Mouse (Mus musculus) limb, embryonic 10.5 days (tissue): ENCODE measurements around the gene Srd5a1. TPM values are rescaled to one million over a fixed set of nuclear protein-coding genes. Genes with fewer than 3 reads are reported as not detected.

Source experiments
- DNase-seq: peaks from one replicate; pipeline ENCODE4 v3.0.0-alpha.2; 2017; ENCODE audit warnings: low spot score
- H3K27ac ChIP-seq: fragments of 300-500 bp; sonication (generic); 2 replicates; pipeline ENCODE4 v1.5.1; 2016; ENCODE audit warnings: mild to moderate bottlenecking
- H3K27me3 ChIP-seq: fragments of 300-500 bp; sonication (generic); 2 replicates; pipeline ENCODE4 v1.6.1; 2016; ENCODE audit warnings: low read depth, mild to moderate bottlenecking; ENCODE audit not compliant: poor library complexity, severe bottlenecking
- H3K36me3 ChIP-seq: fragments of 300-500 bp; sonication (generic); 2 replicates; pipeline ENCODE4 v1.6.1; 2016; ENCODE audit warnings: mild to moderate bottlenecking, moderate library complexity
- H3K4me1 ChIP-seq: fragments of 300-500 bp; sonication (generic); 2 replicates; pipeline ENCODE4 v1.6.1; 2016
- H3K4me3 ChIP-seq: fragments of 300-500 bp; sonication (generic); 2 replicates; pipeline ENCODE4 v1.5.1; 2016; ENCODE audit warnings: mild to moderate bottlenecking, moderate library complexity
- H3K9me3 ChIP-seq: fragments of 300-500 bp; sonication (generic); replicated peaks from 2 replicates; pipeline ENCODE4 v1.6.1; 2016; ENCODE audit warnings: mild to moderate bottlenecking
- WGBS: fragments of 180-500 bp; shearing (Covaris S2); methylation state at CpG from one replicate; pipeline ENCODE4 v1.1.7; 2016; 5-methylcytosine and 5-hydroxymethylcytosine counted together
- polyA plus RNA-seq: library from polyadenylated mRNA; unstranded; fragments of >200 nt; fragmentation: Nextera tagmentation; extraction: Ambion mirVana; gene quantifications from 2 replicates; pipeline ENCODE4 v1.2.1, GENCODE M21; 2016

The Srd5a1 gene
- polyA plus RNA-seq, 1 experiment from 2014 or later: 29.6 TPM

DNA sequence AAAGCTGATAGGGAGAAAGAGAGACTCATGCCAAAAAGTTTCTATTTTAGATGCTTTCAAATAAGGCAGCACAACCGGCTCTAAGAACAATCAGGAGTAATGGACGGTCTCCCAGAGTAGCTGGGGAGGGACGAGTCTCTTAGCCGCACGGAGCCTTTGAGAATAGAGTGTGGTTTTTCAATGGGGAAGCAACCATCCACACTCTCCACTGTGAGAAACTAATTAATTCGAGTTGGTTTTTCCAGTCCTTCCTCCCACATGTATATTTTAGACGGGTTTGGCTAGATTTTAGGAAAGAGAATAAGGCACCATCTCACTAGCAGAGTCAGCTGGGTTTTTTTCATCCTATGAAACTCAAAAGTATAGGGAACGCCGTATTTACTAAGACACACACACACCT is 49.2 kb downstream of the Srd5a1 start:
- Histone ChIP-seq H3K27ac (no peak overlapping the region), H3K4me1 (peaks cover 7% of the 10 kb centered on the region; the same call in 1 of the 2 replicates), H3K4me3 (no peak overlapping the region), H3K9me3 (no peaks in the 10 kb centered on the region), H3K36me3 (no peaks in the 10 kb centered on the region), H3K27me3 (no peaks in the 10 kb centered on the region)
- DNase-seq: no peak
- WGBS: 86% methylated on average over 9 of the region's 9 CpGs

DNA sequence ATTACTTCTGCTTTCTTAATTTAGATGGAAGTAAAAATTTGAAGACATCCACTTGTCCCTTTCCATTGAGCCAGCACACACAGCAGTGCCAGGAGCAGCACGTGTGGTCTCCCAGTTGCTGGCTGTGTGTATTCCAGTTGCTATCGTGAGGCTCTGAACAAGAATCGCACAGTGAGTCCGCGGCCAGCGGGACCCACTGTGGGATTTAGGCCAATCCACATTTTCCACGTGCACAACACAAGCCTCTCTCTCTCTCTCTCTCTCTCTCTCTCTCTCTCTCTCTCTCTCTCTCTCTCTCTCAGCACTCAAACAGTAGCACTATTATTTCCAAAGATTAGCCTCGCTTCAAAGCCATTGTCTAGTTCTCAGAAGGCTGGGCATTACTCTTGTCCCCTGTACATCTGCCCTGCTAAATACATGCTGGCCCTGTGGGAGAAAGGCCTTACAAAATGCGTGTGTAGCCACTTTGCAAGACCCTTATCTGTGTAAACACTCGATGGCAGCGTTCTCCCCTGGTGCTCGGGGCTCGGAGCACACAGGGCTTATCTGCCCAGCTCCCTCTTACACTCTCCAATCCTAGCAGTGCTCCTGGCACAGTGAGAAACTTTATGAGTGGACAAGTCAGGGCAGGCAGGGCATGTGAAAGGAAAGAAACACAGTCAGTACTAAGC is 51.8 kb downstream of the Srd5a1 start:
- peaks cover 7% of the 10 kb centered on the region; the same call in 1 of the 2 replicates for H3K4me1 ChIP-seq
- no peaks in the 10 kb centered on the region for H3K9me3 ChIP-seq
- 75% methylated on average over 13 of the region's 13 CpGs for WGBS
- no peak overlapping the region for H3K27ac ChIP-seq
- H3K36me3 ChIP-seq: no peaks in the 10 kb centered on the region
- DNase-seq: no peak
- no peaks in the 10 kb centered on the region for H3K27me3 ChIP-seq
- H3K4me3 ChIP-seq: no peak overlapping the region

DNA sequence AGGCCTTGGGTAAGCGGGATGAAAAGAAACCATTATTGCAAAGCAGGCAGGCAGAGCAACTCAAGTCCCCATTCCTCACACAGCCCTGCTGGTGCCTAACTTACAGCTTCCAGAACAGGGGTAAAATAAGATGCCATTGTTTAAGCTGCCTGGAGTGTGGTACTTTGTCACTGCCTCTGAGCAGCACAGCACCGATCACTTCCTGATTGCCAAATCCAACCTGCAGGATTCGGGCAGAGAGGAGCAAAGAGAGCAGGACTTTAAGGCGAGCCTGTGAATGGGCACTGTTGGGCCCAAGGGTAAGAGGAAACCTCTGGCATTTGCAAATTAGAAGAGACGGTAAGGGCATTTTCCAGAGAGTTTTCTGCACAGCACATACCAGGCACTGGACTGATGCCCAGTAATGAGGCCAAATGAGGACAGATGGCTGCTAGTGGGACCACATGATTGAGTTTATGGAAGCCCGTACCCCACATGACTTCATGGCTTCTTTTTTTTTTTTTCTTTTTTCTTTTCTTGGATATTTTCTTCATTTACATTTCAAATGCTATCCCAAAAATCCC is 53.1 kb downstream of the Srd5a1 start:
- Histone ChIP-seq H3K4me1 (0 out of 2 replicates have a peak, but pooled peaks cover 1% of the 10 kb centered on the region), H3K36me3 (no peaks in the 10 kb centered on the region), H3K9me3 (no peaks in the 10 kb centered on the region), H3K4me3 (no peak overlapping the region), H3K27me3 (no peaks in the 10 kb centered on the region), H3K27ac (no peak overlapping the region)
- 80% methylated on average over 6 of the region's 6 CpGs for WGBS
- DNase-seq: no peak

DNA sequence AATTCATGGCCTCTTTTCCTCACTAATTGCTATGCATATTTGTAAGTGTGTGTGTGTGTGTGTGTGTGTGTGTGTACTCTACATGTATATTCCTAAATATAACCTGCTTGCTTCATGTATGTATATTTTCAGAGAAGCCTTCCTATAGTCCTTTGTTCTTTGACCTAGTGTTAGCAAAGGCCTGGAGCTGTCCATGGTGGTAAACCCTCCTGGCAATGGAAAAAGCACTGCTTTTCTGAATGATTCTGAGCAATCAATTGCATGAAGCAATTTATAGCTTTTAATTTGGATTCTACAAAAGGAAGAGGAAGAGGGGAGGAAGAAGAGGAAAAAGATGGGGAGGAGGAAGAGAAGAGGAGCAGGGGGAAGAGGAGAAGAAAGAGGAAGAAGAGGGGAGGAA is 54.5 kb downstream of the Srd5a1 start:
- H3K4me1 ChIP-seq: no peaks in the 10 kb centered on the region
- H3K36me3 ChIP-seq: no peaks in the 10 kb centered on the region
- H3K4me3 ChIP-seq: no peak overlapping the region
- no peaks in the 10 kb centered on the region for H3K27me3 ChIP-seq
- H3K9me3 ChIP-seq: no peaks in the 10 kb centered on the region
- H3K27ac ChIP-seq: no peak overlapping the region
- no peak for DNase-seq

DNA sequence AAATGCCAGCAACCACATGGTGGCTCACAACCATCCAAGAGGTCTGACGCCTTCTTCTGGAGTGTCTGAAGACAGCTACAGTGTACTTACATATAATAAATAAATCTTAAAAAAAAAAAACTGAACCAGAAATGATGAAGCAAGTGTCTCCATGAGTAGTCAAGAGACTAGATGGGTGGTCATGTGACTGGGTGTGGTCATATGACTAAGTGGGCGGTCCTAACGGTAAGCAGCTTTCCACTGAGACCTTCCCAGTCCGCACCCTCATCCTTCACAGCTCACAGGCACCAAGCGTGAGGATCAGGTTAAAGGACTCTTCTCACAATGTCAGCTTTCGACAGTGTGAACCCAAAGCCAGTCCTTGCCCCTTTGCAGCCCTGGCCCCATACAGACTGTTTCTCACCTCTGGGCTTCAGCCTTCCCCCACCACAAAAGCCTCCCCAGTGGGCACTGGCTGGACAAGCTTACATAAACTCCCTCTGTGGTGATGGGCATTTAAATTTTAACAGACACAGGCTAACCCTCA is 55.2 kb downstream of the Srd5a1 start:
- H3K9me3 ChIP-seq: no peaks in the 10 kb centered on the region
- H3K36me3 ChIP-seq: no peaks in the 10 kb centered on the region
- WGBS: 84% methylated on average over 6 of the region's 6 CpGs
- H3K4me1 ChIP-seq: no peaks in the 10 kb centered on the region
- no peaks in the 10 kb centered on the region for H3K27me3 ChIP-seq
- no peak overlapping the region for H3K27ac ChIP-seq
- DNase-seq: no peak
- no peak overlapping the region for H3K4me3 ChIP-seq

DNA sequence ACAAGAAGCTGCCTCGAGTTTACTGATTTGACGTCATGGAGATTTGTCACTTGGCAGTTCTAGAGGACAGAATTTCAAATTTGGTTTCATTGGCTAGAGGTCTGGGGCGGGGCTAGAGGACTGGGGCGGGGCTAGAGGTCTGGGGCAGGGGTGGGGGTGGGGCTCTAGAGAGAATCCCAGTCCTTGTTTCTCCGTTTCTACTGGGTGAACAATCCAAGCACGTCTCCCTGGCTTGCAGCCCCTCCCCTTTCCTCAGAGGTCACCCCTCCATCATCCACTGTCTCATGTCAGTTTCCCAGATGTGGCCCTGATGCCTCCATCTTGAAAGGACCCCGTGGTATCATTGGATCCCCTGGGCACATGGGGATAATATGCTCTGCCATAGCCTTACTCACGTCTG is 56.2 kb downstream of the Srd5a1 start:
- Histone ChIP-seq H3K27me3 (no peaks in the 10 kb centered on the region), H3K4me3 (no peak overlapping the region), H3K4me1 (no peaks in the 10 kb centered on the region), H3K27ac (no peak overlapping the region), H3K9me3 (no peaks in the 10 kb centered on the region), H3K36me3 (no peaks in the 10 kb centered on the region)
- 29% methylated on average over 8 of the region's 8 CpGs for WGBS
- DNase-seq: no peak

DNA sequence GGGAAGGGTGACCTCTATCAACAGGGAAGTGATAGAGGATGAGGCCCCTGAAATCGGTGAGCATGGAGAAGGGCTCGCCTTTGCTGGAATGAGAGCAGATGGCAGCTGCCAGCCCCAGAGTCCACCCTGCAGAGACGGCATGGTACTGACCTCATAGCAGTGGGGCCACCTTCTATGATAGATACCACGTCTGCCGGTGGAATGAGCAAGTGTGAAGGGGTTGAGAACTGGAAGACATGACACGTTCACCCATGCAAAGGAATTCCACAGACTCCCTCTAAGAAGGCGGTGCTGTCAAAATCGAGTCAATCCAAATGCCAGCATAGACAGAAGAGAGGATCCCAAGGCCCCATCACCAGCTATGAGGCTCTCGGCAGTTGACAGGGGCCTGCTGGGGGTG is 57.0 kb downstream of the Srd5a1 start:
- Histone ChIP-seq H3K36me3 (no peaks in the 10 kb centered on the region), H3K27me3 (no peaks in the 10 kb centered on the region), H3K4me3 (no peak overlapping the region), H3K4me1 (no peaks in the 10 kb centered on the region), H3K27ac (no peak overlapping the region), H3K9me3 (no peaks in the 10 kb centered on the region)
- 81% methylated on average over 9 of the region's 9 CpGs for WGBS
- DNase-seq: no peak

DNA sequence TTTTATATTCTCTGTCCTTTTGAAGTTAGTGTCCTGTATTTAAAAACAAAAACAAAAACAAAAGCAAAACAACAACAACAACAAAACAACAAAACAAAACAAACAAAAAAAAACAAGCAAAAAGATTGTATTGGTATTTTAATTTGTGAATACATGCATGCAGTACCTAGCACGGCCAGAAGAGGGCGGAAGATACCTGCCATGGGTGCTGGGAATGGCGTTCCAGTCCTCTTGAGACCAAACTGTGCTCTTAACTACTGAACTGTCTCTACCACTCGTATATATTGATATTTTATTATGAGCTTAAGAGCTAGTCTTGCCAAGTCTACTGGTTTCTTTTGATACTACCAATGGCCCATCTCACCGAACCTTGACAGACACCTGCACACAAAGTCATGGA is 58.2 kb downstream of the Srd5a1 start:
- H3K4me1 ChIP-seq: no peaks in the 10 kb centered on the region
- H3K27ac ChIP-seq: no peak overlapping the region
- H3K36me3 ChIP-seq: no peaks in the 10 kb centered on the region
- DNase-seq: peak; percentile 71
- H3K27me3 ChIP-seq: no peaks in the 10 kb centered on the region
- H3K9me3 ChIP-seq: no peaks in the 10 kb centered on the region
- WGBS: 27% methylated on average over 5 of the region's 5 CpGs
- no peak overlapping the region for H3K4me3 ChIP-seq

DNA sequence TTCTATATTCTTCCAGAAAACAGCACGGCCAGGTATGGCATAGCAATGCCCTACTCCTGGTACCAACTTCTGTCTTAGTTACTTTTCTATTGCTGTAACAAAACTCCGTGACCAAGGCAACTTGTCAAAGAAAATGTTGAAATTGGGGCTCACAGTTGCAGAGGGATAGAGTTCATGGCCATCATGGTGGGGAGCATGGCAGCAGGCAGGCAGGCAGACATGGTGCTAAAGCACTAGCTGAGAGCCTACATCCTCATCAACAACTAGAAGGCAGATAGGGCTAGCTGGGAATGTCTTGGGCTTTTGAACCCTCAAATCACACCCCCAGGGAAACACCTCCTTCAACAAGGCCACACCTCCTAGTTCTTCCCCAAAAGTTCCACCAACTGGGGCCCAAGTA is 60.4 kb downstream of the Srd5a1 start:
- H3K36me3 ChIP-seq: no peaks in the 10 kb centered on the region
- no peaks in the 10 kb centered on the region for H3K9me3 ChIP-seq
- H3K27me3 ChIP-seq: no peaks in the 10 kb centered on the region
- no peak overlapping the region for H3K4me3 ChIP-seq
- WGBS: 89% methylated on average over 2 of the region's 2 CpGs
- H3K27ac ChIP-seq: no peak overlapping the region
- no peak for DNase-seq
- no peaks in the 10 kb centered on the region for H3K4me1 ChIP-seq

DNA sequence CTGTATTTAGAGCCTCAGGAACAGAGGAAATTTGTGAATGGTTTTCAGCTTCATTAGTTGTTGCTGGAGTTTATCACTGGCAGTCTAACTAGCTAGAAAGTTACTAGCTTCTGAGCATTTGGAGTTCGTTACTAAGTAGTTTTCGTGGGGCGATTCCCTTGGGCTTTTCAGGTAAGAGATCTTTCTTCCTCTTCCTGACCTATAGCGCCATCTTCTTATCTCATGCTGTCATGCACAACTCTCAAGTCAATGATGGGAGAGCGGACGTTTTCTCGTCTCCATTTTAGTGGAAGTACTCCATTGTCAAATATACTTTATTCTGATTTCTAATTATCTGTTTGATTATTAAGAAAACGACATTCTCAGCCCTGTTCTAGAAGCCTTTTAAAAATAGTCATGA is 61.3 kb downstream of the Srd5a1 start:
- Histone ChIP-seq H3K4me3 (no peak overlapping the region), H3K27ac (no peak overlapping the region), H3K36me3 (no peaks in the 10 kb centered on the region), H3K4me1 (no peaks in the 10 kb centered on the region), H3K27me3 (0 out of 2 replicates have a peak, but pooled peaks cover 3% of the 10 kb centered on the region), H3K9me3 (no peaks in the 10 kb centered on the region)
- 53% methylated on average over 8 of the region's 8 CpGs for WGBS
- DNase-seq: no peak

DNA sequence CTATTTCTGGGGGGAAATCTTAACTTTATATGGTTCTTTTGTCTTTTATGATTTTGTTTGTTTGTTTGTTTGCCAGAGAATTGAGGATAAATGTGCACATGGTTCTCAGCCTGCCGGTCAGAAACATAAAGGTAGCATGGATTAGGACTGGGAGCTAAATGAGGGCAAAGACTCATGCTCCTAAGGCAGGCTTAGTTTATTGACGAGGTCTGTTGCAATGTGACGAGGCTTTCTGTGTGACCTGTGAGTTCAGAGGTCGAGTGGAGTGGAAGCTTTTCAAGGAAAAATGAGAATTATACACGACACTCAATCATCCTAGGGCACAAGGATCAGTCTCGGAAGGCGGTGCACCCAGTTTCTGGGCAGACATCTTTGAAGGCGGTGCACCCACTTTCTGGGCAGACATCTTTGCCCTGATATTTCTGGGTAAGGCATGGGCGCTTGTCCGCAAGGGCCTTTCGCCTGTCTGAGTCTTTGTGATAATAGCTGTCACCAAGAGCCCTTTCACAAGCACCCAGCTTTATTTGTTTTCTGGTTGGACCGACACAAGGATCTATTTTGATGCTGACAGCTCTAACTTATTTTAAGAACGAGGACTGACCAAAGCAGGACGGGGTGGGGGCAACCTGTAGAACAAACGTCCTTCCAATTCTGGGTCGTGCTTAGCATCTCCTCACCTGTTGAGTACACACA is 63.6 kb downstream of the Srd5a1 start:
- 72% methylated on average over 16 of the region's 16 CpGs for WGBS
- Histone ChIP-seq H3K9me3 (no peaks in the 10 kb centered on the region), H3K4me3 (no peak overlapping the region), H3K4me1 (peaks cover 16% of the 10 kb centered on the region), H3K27ac (no peak overlapping the region), H3K36me3 (no peaks in the 10 kb centered on the region), H3K27me3 (0 out of 2 replicates have a peak, but pooled peaks cover 7% of the 10 kb centered on the region)
- no peak for DNase-seq

DNA sequence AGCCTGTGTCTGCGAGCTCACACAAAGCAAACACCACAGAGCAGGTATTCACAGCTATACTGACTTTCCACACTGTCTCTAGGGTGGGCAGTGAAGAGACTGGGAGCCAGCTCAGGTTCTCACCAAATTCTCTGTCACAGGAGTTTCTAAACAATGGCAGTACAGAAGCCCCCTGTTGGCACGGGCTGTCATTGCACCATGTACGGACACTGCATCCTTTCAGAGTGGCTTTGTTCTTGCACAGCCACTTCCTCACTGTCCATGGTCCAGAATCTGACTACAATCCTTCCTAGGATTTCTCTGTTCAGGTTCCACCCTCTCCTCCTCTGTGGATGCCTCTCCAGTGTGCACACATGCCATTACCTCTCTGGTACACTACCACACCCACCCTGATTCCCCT is 66.2 kb downstream of the Srd5a1 start:
- no peak overlapping the region for H3K27ac ChIP-seq
- H3K27me3 ChIP-seq: 0 out of 2 replicates have a peak, but pooled peaks cover 7% of the 10 kb centered on the region
- peak; percentile 69 for DNase-seq
- H3K36me3 ChIP-seq: no peaks in the 10 kb centered on the region
- no peak overlapping the region for H3K4me3 ChIP-seq
- WGBS: 34% methylated on average over 3 of the region's 3 CpGs
- no peaks in the 10 kb centered on the region for H3K9me3 ChIP-seq
- peaks cover 24% of the 10 kb centered on the region for H3K4me1 ChIP-seq

DNA sequence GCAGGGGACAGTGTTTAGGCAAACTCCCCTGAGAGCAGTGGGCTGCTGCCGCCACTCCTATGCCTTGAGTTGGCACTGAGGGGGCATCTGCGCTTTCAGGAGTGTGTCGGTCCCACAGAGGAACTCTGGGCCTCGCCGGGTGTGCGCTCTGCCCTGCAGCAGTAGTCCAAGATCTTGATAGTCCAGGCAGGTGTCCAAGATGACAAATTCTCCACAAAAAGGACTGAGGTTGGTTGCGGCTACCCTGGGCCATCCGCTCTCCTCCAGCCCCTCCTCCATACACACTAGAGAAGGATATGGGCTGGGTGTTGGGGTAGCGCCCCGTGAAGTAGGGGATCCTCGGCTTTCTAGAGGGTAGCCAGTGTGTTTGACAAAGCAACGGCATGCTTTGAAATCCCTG is 67.6 kb downstream of the Srd5a1 start:
- DNase-seq: no peak
- H3K36me3 ChIP-seq: no peaks in the 10 kb centered on the region
- H3K4me1 ChIP-seq: peaks cover 37% of the 10 kb centered on the region
- 0 out of 2 replicates have a peak, but pooled peaks cover 7% of the 10 kb centered on the region for H3K27me3 ChIP-seq
- WGBS: 51% methylated on average over 12 of the region's 12 CpGs
- H3K4me3 ChIP-seq: peak overlapping the region; percentile 27
- H3K27ac ChIP-seq: no peak overlapping the region
- H3K9me3 ChIP-seq: no peaks in the 10 kb centered on the region
